Mouse (Mus musculus): Measurements from ENCODE around the gene Slco3a1. TPM values are rescaled to one million over a fixed set of nuclear protein-coding genes. Genes with fewer than 3 reads are reported as not detected.

Gene Slco3a1
- polyA plus RNA-seq, 1 experiment from 2014 or later: 21.7 TPM

DNA sequence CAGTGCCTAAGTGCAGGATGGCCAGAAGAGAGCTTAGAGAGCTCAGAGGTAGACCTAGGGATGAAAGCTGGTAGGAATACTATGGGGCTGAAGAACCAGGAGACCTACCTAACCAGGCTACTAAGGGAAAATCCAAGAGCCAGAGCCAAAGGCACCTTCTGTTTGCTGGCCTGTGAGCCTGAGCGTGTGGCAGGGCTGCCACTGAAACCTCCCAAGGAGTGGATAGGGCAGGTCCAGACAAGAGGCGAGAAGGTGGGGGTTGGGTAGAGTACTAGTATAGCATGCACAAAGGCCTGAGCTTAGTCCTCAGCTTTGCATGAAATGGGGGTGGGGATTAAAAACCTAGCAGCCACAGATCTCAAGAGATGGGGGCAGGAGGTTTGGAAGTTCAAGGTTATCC, 156.3 kb downstream of the Slco3a1 start:
- Histone ChIP-seq H3K4me3 (replicated peaks) (no peak overlapping the region), H3K27ac (no peak overlapping the region; the same call in 1 of the 2 replicates), H3K4me2 (no peak overlapping the region), H3K9ac (no peak overlapping the region), H3K4me1 (peaks cover 23% of the 10 kb centered on the region), H3K27me3 (no peaks in the 10 kb centered on the region), H3K36me3 (no peaks in the 10 kb centered on the region), H3K9me3 (replicated peaks) (no peaks in the 10 kb centered on the region)
- no peak for ATAC-seq (replicated peaks; ENCODE audit: low FRiP score)
- 66% methylated on average over 2 of the region's 2 CpGs for whole genome bisulfite sequencing

DNA sequence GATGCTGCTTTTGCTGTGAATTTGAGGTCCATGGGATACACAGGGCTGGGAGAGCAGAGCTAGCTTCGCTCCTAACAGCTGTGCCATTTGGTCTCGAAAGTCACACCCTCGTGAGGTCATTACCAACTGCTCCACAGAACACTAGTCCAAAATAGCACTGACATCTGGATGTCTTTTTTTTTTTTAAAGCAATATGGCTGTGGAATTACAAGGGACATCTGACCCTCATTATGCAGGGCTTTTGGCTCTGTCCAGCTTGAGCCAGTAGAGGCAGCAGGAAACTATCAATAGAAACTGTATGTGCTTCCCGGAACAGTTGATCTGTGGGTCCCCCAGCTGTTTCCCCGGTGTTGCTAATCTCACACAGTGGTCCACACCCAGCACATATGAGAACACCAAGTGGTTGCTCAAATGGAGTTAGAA, 163.1 kb downstream of the Slco3a1 start:
- 51% methylated on average over 5 of the region's 5 CpGs for WGBS

DNA sequence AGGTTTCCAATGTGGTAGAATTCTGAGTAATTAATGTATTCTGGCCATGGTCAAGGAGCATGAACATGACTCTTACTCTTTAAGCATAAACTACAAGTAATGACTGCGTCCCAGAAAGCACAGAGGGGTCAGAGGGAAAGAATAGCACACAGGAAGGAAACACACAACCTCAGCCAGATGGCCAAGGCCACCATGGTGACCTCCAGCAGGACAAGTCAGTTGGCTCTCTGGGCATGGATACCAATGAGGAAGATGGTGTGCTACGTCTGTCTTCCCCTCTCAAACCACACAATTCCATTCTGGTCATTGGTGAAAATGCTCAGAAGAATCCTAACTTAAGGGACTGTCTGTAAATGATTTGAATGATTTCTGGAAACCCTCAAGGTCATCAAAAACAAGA, 165.0 kb downstream of the Slco3a1 start:
- Histone ChIP-seq H3K4me2 (no peak overlapping the region), H3K4me1 (peaks cover 26% of the 10 kb centered on the region), H3K4me3 (replicated peaks) (no peak overlapping the region), H3K27ac (no peak overlapping the region), H3K9me3 (replicated peaks) (no peaks in the 10 kb centered on the region), H3K9ac (no peak overlapping the region), H3K27me3 (0 out of 2 replicates have a peak, but pooled peaks cover 3% of the 10 kb centered on the region), H3K36me3 (no peaks in the 10 kb centered on the region)
- 30% methylated on average over 2 of the region's 2 CpGs for WGBS
- ATAC-seq (replicated peaks; ENCODE audit: low FRiP score): no peak

More for the DNA sequence above, 163.1 kb downstream of the Slco3a1 start:
- no peak overlapping the region for H3K4me3 ChIP-seq (replicated peaks)
- no peak overlapping the region for H3K27ac ChIP-seq
- peaks cover 22% of the 10 kb centered on the region for H3K4me1 ChIP-seq
- H3K4me2 ChIP-seq: no peak overlapping the region
- H3K36me3 ChIP-seq: no peaks in the 10 kb centered on the region
- 0 out of 2 replicates have a peak, but pooled peaks cover 3% of the 10 kb centered on the region for H3K27me3 ChIP-seq
- H3K9ac ChIP-seq: no peak overlapping the region
- no peaks in the 10 kb centered on the region for H3K9me3 ChIP-seq (replicated peaks)
- ATAC-seq (replicated peaks; ENCODE audit: low FRiP score): no peak

DNA sequence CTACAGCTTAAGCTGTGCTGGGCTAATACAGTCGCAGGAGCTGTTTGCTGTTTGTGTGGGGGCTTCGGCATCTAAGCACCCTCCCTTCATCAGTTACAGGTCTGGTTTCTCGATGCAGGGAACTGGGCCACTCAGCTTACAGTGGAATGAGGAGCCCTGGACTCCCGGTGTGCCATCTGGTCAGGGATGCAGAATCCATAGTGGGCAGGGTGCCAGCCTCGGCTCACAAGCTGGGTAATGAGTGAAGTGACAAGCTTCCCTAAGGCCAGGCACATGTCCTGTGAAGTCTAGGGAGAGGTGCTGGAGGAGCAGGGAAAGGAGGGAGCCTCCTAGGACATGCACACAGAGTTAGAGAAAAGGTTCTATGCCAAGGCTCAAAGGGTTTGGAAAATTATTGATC, 168.3 kb downstream of the Slco3a1 start:
- no peaks in the 10 kb centered on the region for H3K9me3 ChIP-seq (replicated peaks)
- no peak overlapping the region for H3K4me3 ChIP-seq (replicated peaks)
- no peak for ATAC-seq (replicated peaks; ENCODE audit: low FRiP score)
- H3K4me1 ChIP-seq: peaks cover 36% of the 10 kb centered on the region
- H3K36me3 ChIP-seq: no peaks in the 10 kb centered on the region
- no peak overlapping the region for H3K4me2 ChIP-seq
- no peak overlapping the region for H3K27ac ChIP-seq
- WGBS: 68% methylated on average over 5 of the region's 5 CpGs
- 0 out of 2 replicates have a peak, but pooled peaks cover 3% of the 10 kb centered on the region for H3K27me3 ChIP-seq
- no peak overlapping the region for H3K9ac ChIP-seq

DNA sequence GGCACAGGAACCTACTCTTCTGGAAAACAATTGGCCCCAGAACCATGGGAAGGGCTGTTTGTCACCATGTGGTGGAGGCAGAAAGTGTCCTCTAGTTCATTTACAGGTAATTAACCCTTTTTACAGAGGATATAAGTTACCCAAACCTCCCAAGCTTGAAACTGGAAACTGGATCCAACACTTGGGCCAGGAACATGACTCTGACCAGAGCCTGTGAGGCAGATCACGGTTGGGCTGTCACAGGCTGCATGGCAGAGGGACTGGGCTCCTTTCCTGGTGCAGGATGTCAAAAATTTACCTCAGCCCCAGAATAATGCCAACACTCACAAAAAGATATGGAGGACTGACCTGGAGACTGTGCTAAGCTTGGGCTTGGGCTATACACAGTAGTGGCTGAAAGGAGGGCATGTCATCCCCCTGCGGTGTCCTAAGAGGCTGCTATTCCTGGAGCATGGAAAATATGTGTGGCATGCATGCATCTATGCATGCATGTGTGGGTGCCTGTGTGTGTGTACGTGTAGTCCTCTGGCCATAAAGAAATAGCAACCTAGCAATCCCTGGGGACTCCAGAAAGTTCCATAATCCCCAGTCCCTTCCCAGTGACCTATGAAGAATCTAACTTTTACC, 171.4 kb downstream of the Slco3a1 start:
- H3K4me3 ChIP-seq (replicated peaks): no peak overlapping the region
- peak; percentile 66 for ATAC-seq (replicated peaks; ENCODE audit: low FRiP score)
- 0 out of 2 replicates have a peak, but pooled peaks cover 3% of the 10 kb centered on the region for H3K27me3 ChIP-seq

DNA sequence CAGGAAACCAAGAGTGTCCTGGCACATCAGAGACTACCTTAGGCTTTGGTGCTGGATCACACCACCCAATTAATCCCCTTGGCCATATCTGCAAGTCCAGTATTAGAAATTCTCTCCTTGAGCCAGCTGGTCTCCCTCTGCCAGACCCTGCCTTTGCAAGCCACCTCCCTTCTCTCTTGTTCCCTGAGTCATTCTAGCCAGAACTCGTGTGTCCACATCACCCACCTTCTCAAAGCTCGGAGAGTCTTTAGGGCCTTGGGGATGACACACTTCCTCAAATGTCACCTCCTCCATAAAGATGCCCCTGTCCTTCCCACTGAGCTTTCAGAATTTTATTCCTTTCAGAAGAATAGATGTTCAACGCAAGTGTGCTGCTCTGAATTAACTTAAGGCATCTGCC, 172.3 kb downstream of the Slco3a1 start:
- Histone ChIP-seq H3K4me1 (peaks cover 47% of the 10 kb centered on the region), H3K4me3 (replicated peaks) (no peak overlapping the region), H3K9ac (no peak overlapping the region), H3K4me2 (no peak overlapping the region), H3K36me3 (no peaks in the 10 kb centered on the region), H3K9me3 (replicated peaks) (no peaks in the 10 kb centered on the region), H3K27me3 (0 out of 2 replicates have a peak, but pooled peaks cover 3% of the 10 kb centered on the region), H3K27ac (peak overlapping the region; percentile 19; the same call in 1 of the 2 replicates)
- WGBS: 57% methylated on average over 3 of the region's 3 CpGs
- ATAC-seq (replicated peaks; ENCODE audit: low FRiP score): no peak

More for the DNA sequence above, 171.4 kb downstream of the Slco3a1 start:
- H3K27ac ChIP-seq: 0 out of 2 replicates have a peak overlapping the region, but pooled peaks have one; percentile 19
- no peak overlapping the region for H3K9ac ChIP-seq
- no peaks in the 10 kb centered on the region for H3K9me3 ChIP-seq (replicated peaks)
- WGBS: 59% methylated on average over 3 of the region's 3 CpGs
- peaks cover 43% of the 10 kb centered on the region for H3K4me1 ChIP-seq
- H3K4me2 ChIP-seq: no peak overlapping the region
- no peaks in the 10 kb centered on the region for H3K36me3 ChIP-seq

DNA sequence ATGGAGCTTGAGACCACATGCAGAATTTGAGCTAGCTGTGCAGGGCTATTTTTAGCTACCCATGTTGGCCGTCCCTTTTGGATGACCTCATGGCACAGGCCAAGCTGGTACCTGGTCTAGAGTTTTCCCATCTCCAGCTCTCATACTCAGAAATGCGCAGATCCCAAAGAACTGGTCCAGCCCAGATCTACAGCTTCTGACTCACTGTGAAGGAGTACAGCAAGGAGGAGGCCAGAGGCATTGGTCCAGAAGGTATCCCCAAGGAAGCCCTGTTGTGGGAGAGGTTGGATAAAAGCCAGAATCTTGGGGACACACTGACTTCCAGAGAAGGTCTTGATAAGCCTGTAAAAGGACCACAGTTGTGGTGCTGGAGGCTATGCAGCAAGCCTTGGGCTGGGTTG, 172.7 kb downstream of the Slco3a1 start:
- Histone ChIP-seq H3K27ac (0 out of 2 replicates have a peak overlapping the region, but pooled peaks have one; percentile 19), H3K4me2 (no peak overlapping the region)
- no peak for ATAC-seq (replicated peaks; ENCODE audit: low FRiP score)

DNA sequence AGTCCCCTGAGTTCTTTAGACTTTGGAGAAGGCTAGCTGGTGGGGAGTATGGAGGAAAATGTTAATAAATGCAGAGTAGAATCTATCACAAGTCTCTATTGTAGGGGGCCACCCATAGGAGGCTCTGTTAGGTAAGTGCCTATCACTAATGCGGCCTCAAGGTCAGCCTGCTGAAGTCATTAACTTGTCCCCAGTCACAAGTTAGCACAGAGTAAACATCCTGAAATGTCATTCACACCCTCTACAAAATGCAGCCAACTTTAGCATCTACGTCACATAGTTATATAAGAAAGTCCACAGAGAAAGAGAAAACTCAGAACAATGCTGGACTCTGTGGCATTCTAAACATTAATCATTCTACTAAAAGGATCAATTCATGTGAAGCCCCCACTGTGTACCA, 173.5 kb downstream of the Slco3a1 start:
- peaks cover 54% of the 10 kb centered on the region for H3K4me1 ChIP-seq
- H3K27me3 ChIP-seq: no peaks in the 10 kb centered on the region
- no peaks in the 10 kb centered on the region for H3K9me3 ChIP-seq (replicated peaks)
- no peak overlapping the region for H3K4me3 ChIP-seq (replicated peaks)
- ATAC-seq (replicated peaks; ENCODE audit: low FRiP score): no peak
- H3K36me3 ChIP-seq: no peaks in the 10 kb centered on the region
- no peak overlapping the region for H3K9ac ChIP-seq
- no peak overlapping the region for H3K27ac ChIP-seq
- 72% methylated on average over 2 of the region's 2 CpGs for WGBS
- H3K4me2 ChIP-seq: no peak overlapping the region

More for the DNA sequence above, 172.7 kb downstream of the Slco3a1 start:
- whole genome bisulfite sequencing: 52% methylated on average over 2 of the region's 2 CpGs
- Histone ChIP-seq H3K4me1 (peaks cover 51% of the 10 kb centered on the region), H3K9me3 (replicated peaks) (no peaks in the 10 kb centered on the region), H3K4me3 (replicated peaks) (no peak overlapping the region), H3K27me3 (0 out of 2 replicates have a peak, but pooled peaks cover 3% of the 10 kb centered on the region), H3K9ac (no peak overlapping the region), H3K36me3 (no peaks in the 10 kb centered on the region)

DNA sequence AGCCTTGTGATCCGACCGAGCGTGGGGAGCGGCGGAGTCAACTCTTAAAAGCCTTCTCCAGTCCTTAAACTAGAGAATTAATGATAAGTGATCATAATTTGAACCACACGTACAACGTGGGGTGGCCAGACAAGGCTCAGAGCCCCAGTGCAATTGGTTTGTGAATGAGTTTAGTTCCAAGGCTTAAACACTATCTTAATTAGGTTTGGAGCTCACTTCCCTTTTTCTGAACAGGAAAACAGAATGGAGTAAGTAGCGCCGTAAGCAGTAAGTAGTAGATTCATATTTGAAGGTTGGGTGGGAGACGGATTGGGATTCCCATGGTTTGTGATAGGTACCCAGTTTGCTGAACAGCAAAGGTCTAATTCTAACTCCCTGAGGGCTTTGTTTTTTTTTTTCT, 176.7 kb downstream of the Slco3a1 start:
- Histone ChIP-seq H3K9me3 (replicated peaks) (no peaks in the 10 kb centered on the region), H3K4me3 (replicated peaks) (no peak overlapping the region), H3K36me3 (no peaks in the 10 kb centered on the region), H3K27ac (no peak overlapping the region), H3K9ac (no peak overlapping the region), H3K27me3 (no peaks in the 10 kb centered on the region), H3K4me2 (no peak overlapping the region), H3K4me1 (peaks cover 64% of the 10 kb centered on the region)
- 72% methylated on average over 10 of the region's 10 CpGs for WGBS
- ATAC-seq (replicated peaks; ENCODE audit: low FRiP score): no peak

DNA sequence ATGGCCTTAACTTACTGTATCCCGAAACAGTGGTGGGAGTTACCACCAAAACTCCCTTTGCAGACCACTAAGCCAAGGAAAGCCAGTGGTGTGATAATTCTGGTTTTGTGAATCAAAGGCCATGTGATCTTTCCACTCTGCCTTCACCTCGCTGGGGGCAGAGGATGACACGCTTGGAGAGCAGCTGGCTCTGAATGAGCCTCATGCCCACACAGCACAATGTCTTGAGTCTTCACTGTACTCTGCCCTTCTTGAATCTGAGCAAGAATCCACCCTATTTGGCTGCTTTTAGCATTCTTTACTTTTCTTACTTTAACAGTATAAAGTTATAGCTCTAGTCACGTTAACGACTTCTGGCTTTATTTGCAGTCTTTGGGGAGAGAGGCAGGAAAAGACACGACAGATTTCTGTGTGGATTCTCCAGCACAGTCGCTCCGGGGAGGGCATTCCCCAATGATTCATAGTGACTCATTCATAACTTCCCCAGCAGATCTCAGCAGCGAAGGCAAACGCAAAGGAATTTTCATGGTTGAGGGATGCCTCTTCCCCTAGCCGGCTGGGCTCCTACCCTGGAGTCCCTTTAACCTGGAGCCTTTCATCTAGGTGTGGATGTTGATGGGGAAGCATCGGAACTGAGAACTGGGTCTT, 178.1 kb downstream of the Slco3a1 start:
- no peak overlapping the region for H3K4me2 ChIP-seq
- H3K36me3 ChIP-seq: no peaks in the 10 kb centered on the region
- peak overlapping the region; percentile 70 for H3K27ac ChIP-seq
- no peaks in the 10 kb centered on the region for H3K9me3 ChIP-seq (replicated peaks)
- no peak overlapping the region for H3K4me3 ChIP-seq (replicated peaks)
- 15% methylated on average over 12 of the region's 12 CpGs for WGBS
- no peak for ATAC-seq (replicated peaks; ENCODE audit: low FRiP score)
- H3K27me3 ChIP-seq: no peaks in the 10 kb centered on the region; the same call in 1 of the 2 replicates
- peaks cover 64% of the 10 kb centered on the region for H3K4me1 ChIP-seq
- H3K9ac ChIP-seq: no peak overlapping the region

DNA sequence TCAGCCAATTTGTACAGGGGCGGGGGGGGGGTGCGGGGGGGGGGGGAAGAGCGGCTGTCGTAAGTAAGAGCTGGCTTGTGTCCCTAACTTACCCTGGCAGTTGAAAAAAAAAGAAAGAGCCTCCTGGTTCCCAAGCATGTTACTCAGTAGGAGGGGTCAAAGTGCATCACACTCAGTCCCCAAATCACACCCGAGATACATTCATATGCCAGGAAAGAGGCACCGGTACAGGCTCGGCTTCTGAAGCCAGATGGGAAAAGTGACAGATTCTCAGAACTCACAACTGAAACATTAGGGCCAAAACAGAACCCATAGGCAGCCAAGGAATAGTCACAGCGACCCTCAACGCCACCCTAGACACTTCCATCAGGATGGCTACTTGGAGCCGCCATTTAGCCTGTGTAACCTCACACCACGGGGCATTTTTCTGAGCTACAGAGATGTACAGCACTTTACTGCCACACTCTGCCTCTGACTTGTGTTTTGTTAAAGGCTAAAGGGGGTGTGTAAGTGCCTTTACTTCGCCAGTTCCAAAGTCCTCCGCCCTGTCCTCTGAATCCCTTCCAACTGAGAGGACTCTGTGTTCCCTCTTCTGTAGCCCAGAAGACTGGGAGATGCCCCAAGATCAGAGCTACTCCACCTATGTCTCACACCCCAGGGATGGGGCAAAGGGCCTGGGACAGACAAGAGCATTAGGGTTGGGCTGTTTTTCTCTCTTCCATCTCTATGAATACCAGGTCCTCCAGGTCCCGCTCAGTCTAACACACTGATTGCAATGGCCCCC, 179.2 kb downstream of the Slco3a1 start:
- H3K27ac ChIP-seq: peak overlapping the region; percentile 70; the same call in 1 of the 2 replicates
- no peak overlapping the region for H3K4me2 ChIP-seq
- no peaks in the 10 kb centered on the region for H3K36me3 ChIP-seq
- no peak for ATAC-seq (replicated peaks; ENCODE audit: low FRiP score)
- H3K9ac ChIP-seq: no peak overlapping the region
- H3K9me3 ChIP-seq (replicated peaks): no peaks in the 10 kb centered on the region
- 73% methylated on average over 13 of the region's 14 CpGs for WGBS
- peaks cover 59% of the 10 kb centered on the region for H3K4me1 ChIP-seq
- H3K4me3 ChIP-seq (replicated peaks): no peak overlapping the region
- no peaks in the 10 kb centered on the region; the same call in 1 of the 2 replicates for H3K27me3 ChIP-seq

DNA sequence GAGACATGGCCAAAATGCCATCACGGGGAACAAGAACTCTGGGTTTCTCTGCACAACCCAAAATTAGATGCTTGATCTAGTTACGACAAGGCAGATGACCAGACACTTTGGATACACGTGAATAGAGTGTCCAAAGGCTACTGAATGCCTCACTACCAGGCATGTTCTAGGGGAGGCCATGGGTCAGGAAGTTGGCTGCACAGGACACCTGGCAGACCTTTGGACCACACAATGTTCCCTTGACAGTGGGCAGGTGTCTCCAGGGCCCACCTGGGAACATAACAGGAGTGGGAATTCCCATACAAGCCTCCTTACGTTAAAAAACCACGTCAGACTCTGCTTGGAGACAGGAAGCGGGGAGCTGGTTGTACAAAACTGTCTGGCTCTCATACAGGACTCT, 181.5 kb downstream of the Slco3a1 start:
- no peak for ATAC-seq (replicated peaks; ENCODE audit: low FRiP score)
- no peaks in the 10 kb centered on the region; the same call in 1 of the 2 replicates for H3K27me3 ChIP-seq
- no peaks in the 10 kb centered on the region for H3K36me3 ChIP-seq
- WGBS: 82% methylated on average over 6 of the region's 6 CpGs
- no peak overlapping the region for H3K4me2 ChIP-seq
- no peak overlapping the region for H3K4me3 ChIP-seq (replicated peaks)
- peaks cover 50% of the 10 kb centered on the region for H3K4me1 ChIP-seq
- H3K9ac ChIP-seq: no peak overlapping the region
- no peaks in the 10 kb centered on the region for H3K9me3 ChIP-seq (replicated peaks)
- H3K27ac ChIP-seq: no peak overlapping the region

All from kidney, embryonic 15.5 days (tissue).